Mouse (Mus musculus) lung, postnatal 0 days (tissue): ENCODE measurements around the gene Cdyl. TPM values are rescaled to one million over a fixed set of nuclear protein-coding genes. Genes with fewer than 3 reads are reported as not detected.

Experiments used
- ATAC-seq: fragments of 200-750 bp; cut with Nextera tagmentation; 2 replicates; pipeline ENCODE4 v1.8.0; 2017; ENCODE audit warnings: moderate library complexity
- DNase-seq: peaks from one replicate; pipeline ENCODE4 v3.0.0-alpha.2; 2016; ENCODE audit warnings: low spot score
- H3K27ac ChIP-seq: fragments of 300-500 bp; sonication (generic); 2 replicates; pipeline ENCODE4 v1.5.1; 2014; ENCODE audit warnings: antibody characterized with exemption, mild to moderate bottlenecking, low read length, mixed read lengths
- H3K27me3 ChIP-seq: fragments of 300-500 bp; sonication (generic); replicated peaks from 2 replicates; pipeline ENCODE4 v1.6.1; 2014; ENCODE audit warnings: low read length, mixed read lengths; ENCODE audit not compliant: insufficient read depth
- H3K36me3 ChIP-seq: fragments of 300-500 bp; sonication (generic); 2 replicates; pipeline ENCODE4 v1.6.1; 2014; ENCODE audit warnings: low read length, mixed read lengths; ENCODE audit not compliant: insufficient read depth
- H3K4me1 ChIP-seq: fragments of 300-500 bp; sonication (generic); 2 replicates; pipeline ENCODE4 v1.6.1; 2014; ENCODE audit warnings: antibody characterized with exemption, low read depth, low read length, mixed read lengths; ENCODE audit not compliant: insufficient read depth
- H3K4me2 ChIP-seq: fragments of 300-500 bp; sonication (generic); replicated peaks from 2 replicates; pipeline ENCODE4 v1.6.1; 2014; ENCODE audit warnings: low read depth, mild to moderate bottlenecking, low read length, moderate library complexity, mixed read lengths
- H3K4me3 ChIP-seq: fragments of 300-500 bp; sonication (generic); 2 replicates; pipeline ENCODE4 v1.5.1; 2014; ENCODE audit warnings: low read depth, low read length
- H3K9ac ChIP-seq: fragments of 300-500 bp; sonication (generic); replicated peaks from 2 replicates; pipeline ENCODE4 v1.6.1; 2014; ENCODE audit warnings: low read depth, mild to moderate bottlenecking
- H3K9me3 ChIP-seq: fragments of 300-500 bp; sonication (generic); 2 replicates; pipeline ENCODE4 v1.6.1; 2016; ENCODE audit warnings: low read length, mixed read lengths
- CTCF ChIP-seq: IDR thresholded peaks from 2 replicates; pipeline ENCODE4 v1.5.1; 2016; ENCODE audit warnings: antibody characterized with exemption, mild to moderate bottlenecking
- EP300 ChIP-seq: IDR thresholded peaks from 2 replicates; pipeline ENCODE4 v1.6.1; 2016; ENCODE audit warnings: antibody characterized with exemption, mild to moderate bottlenecking, control low read depth
- WGBS: fragments of 180-500 bp; shearing (Covaris S2); extraction: QIAGEN DNeasy Blood & Tissue Kit; methylation state at CpG from one replicate; pipeline ENCODE4 v1.1.7; 2014; 5-methylcytosine and 5-hydroxymethylcytosine counted together
- polyA plus RNA-seq: library from polyadenylated mRNA; unstranded; fragments of >200 nt; fragmentation: Nextera tagmentation; extraction: Ambion mirVana; gene quantifications from 2 replicates; pipeline ENCODE4 v1.2.1, GENCODE M21; 2015

Cdyl gene
- 9.4 and 10.9 TPM in 2 replicates for polyA plus RNA-seq

- no peaks in the 10 kb centered on the region for H3K4me1 ChIP-seq
- no peak within 1 kb of the TSS for H3K4me2 ChIP-seq
- no peaks in the 10 kb centered on the region for H3K9me3 ChIP-seq
- TF ChIP-seq EP300 (no peak), CTCF (no peak)
- H3K27ac ChIP-seq = no peak within 1 kb of the TSS
- no peak within 1 kb of the TSS for H3K4me3 ChIP-seq
- DNase-seq (no peak), ATAC-seq (no peak)
- H3K9ac ChIP-seq = no peak within 1 kb of the TSS
- H3K27me3 ChIP-seq = no peaks in the 10 kb centered on the region
- 54% methylated on average over 4 of the region's 4 CpGs for WGBS
- no peaks in the 10 kb centered on the region for H3K36me3 ChIP-seq
These were observed at the start of gene Cdyl for GRCm38 (mm10) chr13:35659406-35659985. Gene Cdyl (plus strand): TSS chr13:35659833.

DNA sequence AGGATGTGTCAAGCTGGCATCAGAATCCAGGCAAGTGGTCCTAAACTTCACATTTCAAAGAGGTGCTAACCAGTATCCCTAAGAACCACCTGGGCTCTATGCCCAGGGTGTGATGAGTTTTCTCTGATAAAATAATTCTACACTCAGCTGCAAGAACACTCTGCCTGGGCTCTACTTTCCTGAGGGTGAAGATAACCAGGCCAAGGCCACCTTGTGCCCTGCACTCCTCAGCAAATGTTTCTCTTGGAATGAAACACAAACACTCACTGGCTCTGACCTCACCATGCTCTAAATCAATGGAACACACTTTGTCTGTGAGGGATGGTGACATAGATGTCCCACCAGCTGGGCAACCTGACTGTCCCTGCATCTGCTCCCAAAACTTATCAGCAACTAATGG lies 48.9 kb upstream of the Cdyl start:
- DNase-seq = no peak
- Histone ChIP-seq H3K9me3 (no peaks in the 10 kb centered on the region), H3K9ac (no peak overlapping the region), H3K4me3 (no peak overlapping the region), H3K4me1 (no peaks in the 10 kb centered on the region), H3K36me3 (no peaks in the 10 kb centered on the region), H3K27me3 (no peaks in the 10 kb centered on the region), H3K4me2 (no peak overlapping the region), H3K27ac (no peak overlapping the region)
- ATAC-seq = no peak
- TF ChIP-seq EP300 = no peak
- TF ChIP-seq CTCF = no peak

- DNase-seq = no peak
- 95% methylated on average over 1 of the region's 1 CpGs for WGBS
- TF ChIP-seq EP300 = no peak
These were observed 47.1 kb upstream of the Cdyl start for GRCm38 (mm10) chr13:35612506-35612905.

DNA sequence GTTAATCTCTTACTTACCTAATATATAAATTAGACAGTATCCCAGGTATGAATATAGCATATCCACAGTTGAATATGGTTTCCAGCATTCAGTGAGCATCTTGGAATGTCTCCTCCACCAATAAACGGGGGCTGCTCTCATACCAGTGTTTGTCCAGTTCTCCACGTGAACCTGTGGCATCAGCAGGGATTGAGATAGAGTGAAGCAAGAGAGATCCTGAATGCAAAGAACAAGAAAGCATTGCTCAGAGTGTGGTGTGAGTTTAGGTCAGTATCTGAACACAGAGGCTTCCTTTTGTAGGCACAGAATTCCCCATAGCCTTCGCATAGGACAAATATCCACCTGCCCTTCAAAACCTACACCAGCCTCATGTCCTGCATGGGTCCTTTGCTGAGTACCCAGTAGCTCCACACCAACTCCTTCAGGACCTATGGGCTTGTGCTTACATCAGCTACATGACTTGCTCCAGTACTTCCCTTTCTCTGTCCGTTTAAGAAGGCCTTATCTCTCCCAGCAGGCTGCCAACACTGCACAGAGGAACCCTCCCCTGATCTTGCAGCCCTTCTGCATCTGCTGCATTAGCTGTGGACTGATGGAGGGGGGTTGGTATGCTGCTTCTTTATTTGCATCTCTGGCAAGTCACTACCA lies 44.7 kb upstream of the Cdyl start:
- Histone ChIP-seq H3K4me3 (no peak overlapping the region), H3K4me1 (no peaks in the 10 kb centered on the region), H3K36me3 (no peaks in the 10 kb centered on the region), H3K27ac (no peak overlapping the region), H3K4me2 (no peak overlapping the region), H3K9me3 (no peaks in the 10 kb centered on the region), H3K9ac (no peak overlapping the region), H3K27me3 (no peaks in the 10 kb centered on the region)
- 59% methylated on average over 4 of the region's 4 CpGs for WGBS
- DNase-seq (no peak), ATAC-seq (no peak)
- TF ChIP-seq CTCF (no peak), EP300 (no peak)

More at GRCm38 (mm10) chr13:35612506-35612905, 47.1 kb upstream of the Cdyl start:
- no peak overlapping the region for H3K4me2 ChIP-seq
- no peaks in the 10 kb centered on the region for H3K9me3 ChIP-seq
- H3K9ac ChIP-seq = no peak overlapping the region
- no peak overlapping the region for H3K4me3 ChIP-seq
- H3K27ac ChIP-seq = no peak overlapping the region
- H3K27me3 ChIP-seq = no peaks in the 10 kb centered on the region
- no peaks in the 10 kb centered on the region for H3K36me3 ChIP-seq
- no peaks in the 10 kb centered on the region for H3K4me1 ChIP-seq
- ATAC-seq = no peak

GRCm38 (mm10) chr13:35616524-35617099 lies 43.0 kb upstream of the Cdyl start:
- H3K9ac ChIP-seq = no peak overlapping the region
- WGBS = 49% methylated on average over 4 of the region's 4 CpGs
- no peaks in the 10 kb centered on the region for H3K9me3 ChIP-seq
- ATAC-seq (no peak), DNase-seq (no peak)
- H3K4me2 ChIP-seq = no peak overlapping the region
- no peak overlapping the region for H3K27ac ChIP-seq
- TF ChIP-seq CTCF = no peak
- TF ChIP-seq EP300 = no peak
- H3K4me3 ChIP-seq = no peak overlapping the region
- H3K27me3 ChIP-seq = no peaks in the 10 kb centered on the region
- H3K4me1 ChIP-seq = no peaks in the 10 kb centered on the region
- H3K36me3 ChIP-seq = no peaks in the 10 kb centered on the region

DNA sequence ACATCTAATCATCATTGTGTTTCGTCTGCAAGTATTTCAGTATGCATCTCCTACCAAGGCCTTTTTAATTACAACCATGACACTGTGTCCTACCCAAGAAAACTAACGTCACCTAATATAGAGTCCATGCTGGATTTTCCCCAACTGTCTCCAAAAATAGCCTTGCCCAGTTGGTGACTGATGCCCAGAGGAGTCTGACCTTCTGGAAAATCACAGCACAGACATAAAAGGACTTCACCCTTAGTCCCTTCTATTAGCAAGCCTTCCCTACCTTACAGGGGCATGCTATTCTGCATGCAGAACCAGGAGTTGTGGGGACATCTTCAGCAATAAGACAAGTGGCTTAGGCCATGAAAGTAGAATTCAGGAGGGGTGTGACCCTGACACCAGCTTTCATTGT lies 40.3 kb upstream of the Cdyl start:
- Histone ChIP-seq H3K36me3 (no peaks in the 10 kb centered on the region), H3K4me3 (no peak overlapping the region), H3K4me2 (no peak overlapping the region), H3K4me1 (no peaks in the 10 kb centered on the region), H3K9ac (no peak overlapping the region), H3K9me3 (no peaks in the 10 kb centered on the region), H3K27me3 (no peaks in the 10 kb centered on the region), H3K27ac (no peak overlapping the region)
- TF ChIP-seq CTCF (no peak), EP300 (no peak)
- DNase-seq = no peak
- ATAC-seq = no peak
- 81% methylated on average over 2 of the region's 2 CpGs for WGBS
